Mouse (Mus musculus) liver, embryonic 11.5 days (tissue): ENCODE results near the gene Slc48a1. TPM values are rescaled to one million over a fixed set of nuclear protein-coding genes. Genes with fewer than 3 reads are reported as not detected.

Source experiments
- ATAC-seq: fragments of 200-750 bp; cut with Nextera tagmentation; replicated peaks from 2 replicates; pipeline ENCODE4 v1.8.0; 2017; ENCODE audit warnings: moderate number of reproducible peaks, mild to moderate bottlenecking, moderate TSS enrichment, moderate library complexity; ENCODE audit not compliant: low FRiP score
- DNase-seq: peaks from one replicate; pipeline ENCODE4 v3.0.0-alpha.2; 2017; ENCODE audit warnings: low spot score
- H3K27ac ChIP-seq: fragments of 300-500 bp; sonication (generic); 2 replicates; pipeline ENCODE4 v1.5.1; 2014; ENCODE audit warnings: mild to moderate bottlenecking, low read depth, low read length, control low read depth
- H3K27me3 ChIP-seq: fragments of 300-500 bp; sonication (generic); replicated peaks from 2 replicates; pipeline ENCODE4 v1.6.1; 2014; ENCODE audit warnings: low read length, mixed read lengths; ENCODE audit not compliant: control insufficient read depth, insufficient read depth
- H3K36me3 ChIP-seq: fragments of 300-500 bp; sonication (generic); 2 replicates; pipeline ENCODE4 v1.6.1; 2014; ENCODE audit warnings: mild to moderate bottlenecking, low read length, moderate library complexity, mixed read lengths; ENCODE audit not compliant: control insufficient read depth, insufficient read depth
- H3K4me1 ChIP-seq: fragments of 300-500 bp; sonication (generic); replicated peaks from 2 replicates; pipeline ENCODE4 v1.6.1; 2014; ENCODE audit warnings: low read length, mixed read lengths; ENCODE audit not compliant: control insufficient read depth, insufficient read depth
- H3K4me2 ChIP-seq: fragments of 300-500 bp; sonication (generic); 2 replicates; pipeline ENCODE4 v1.6.1; 2014; ENCODE audit warnings: mild to moderate bottlenecking, control low read depth, moderate library complexity
- H3K4me3 ChIP-seq: fragments of 300-500 bp; sonication (generic); 2 replicates; pipeline ENCODE4 v1.5.1; 2014; ENCODE audit warnings: low read depth, low read length, control low read depth
- H3K9ac ChIP-seq: fragments of 300-500 bp; sonication (generic); 2 replicates; pipeline ENCODE4 v1.6.1; 2014; ENCODE audit warnings: low read depth, low read length, control low read depth
- H3K9me3 ChIP-seq: fragments of 300-500 bp; sonication (generic); 2 replicates; pipeline ENCODE4 v1.6.1; 2016; ENCODE audit warnings: low read length, inconsistent platforms, mixed read lengths; ENCODE audit not compliant: control insufficient read depth
- WGBS: fragments of 180-500 bp; shearing (Covaris S2); extraction: QIAGEN DNeasy Blood & Tissue Kit; methylation state at CpG from one replicate; pipeline ENCODE4 v1.1.7; 2014; 5-methylcytosine and 5-hydroxymethylcytosine counted together
- polyA plus RNA-seq: library from polyadenylated mRNA; unstranded; fragments of >200 nt; fragmentation: Nextera tagmentation; extraction: Ambion mirVana; gene quantifications from 2 replicates; pipeline ENCODE4 v1.2.1, GENCODE M21; 2014

Slc48a1 gene
- polyA plus RNA-seq, 1 experiment from 2014 or later: 55.0 TPM

DNA sequence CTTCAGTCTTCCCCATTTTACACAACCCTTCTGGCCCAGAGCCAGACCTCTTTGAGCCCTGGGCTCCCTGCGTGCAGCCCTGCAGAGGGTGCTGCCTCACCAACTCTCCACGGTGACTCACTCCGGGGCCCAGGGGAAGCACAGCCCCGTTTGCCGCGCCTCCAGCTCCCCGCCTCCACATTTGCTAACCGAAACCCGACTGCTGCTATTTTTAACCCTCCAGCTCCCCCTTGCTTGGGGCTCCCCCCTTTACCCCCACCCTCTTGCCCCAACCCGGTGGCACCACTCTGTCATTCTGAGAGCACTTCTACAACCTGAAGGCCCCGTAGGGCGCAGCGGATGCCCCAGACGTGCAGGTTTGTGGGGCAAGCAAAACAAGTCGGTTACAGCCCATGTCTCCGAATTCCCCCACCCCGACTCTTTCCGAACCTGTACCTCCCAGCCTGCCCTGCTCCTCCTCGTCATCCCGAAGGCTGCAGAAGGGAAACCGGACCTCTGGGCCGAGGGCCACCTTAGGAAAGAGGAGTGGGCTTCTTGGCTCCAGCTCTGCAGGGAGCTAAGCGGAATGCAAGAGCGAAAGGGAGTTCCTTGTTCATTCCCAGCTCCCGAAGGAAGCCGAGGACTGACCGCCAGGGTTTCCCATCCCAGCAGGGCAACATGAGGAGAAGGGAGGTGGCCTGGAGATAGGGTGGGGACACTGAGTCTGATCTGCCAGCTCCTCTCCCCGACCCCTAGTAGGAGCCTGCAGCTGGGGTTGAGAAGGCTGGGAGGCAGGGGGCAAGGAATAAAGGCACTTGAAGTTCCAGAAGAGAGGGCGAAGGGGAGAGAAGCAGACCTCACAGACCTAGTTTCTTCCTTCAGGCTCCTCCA, 47.0 kb downstream of the Slc48a1 start:
- DNase-seq: peak; percentile 80
- Histone ChIP-seq H3K4me2 (peak overlapping the region; percentile 89), H3K27me3 (no peaks in the 10 kb centered on the region), H3K4me3 (peak overlapping the region; percentile 50), H3K9me3 (no peaks in the 10 kb centered on the region), H3K9ac (peak overlapping the region; percentile 69), H3K4me1 (peaks cover 81% of the 10 kb centered on the region), H3K27ac (peak overlapping the region; percentile 88), H3K36me3 (peaks cover 5% of the 10 kb centered on the region; the same call in 1 of the 2 replicates)
- peak; percentile 76 for ATAC-seq
- WGBS: 8% methylated on average over 29 of the region's 29 CpGs

GRCm38 (mm10) chr15:97825941-97826587, 47.7 kb downstream of the Slc48a1 start:
- Histone ChIP-seq H3K27ac (peak overlapping the region; percentile 88), H3K27me3 (no peaks in the 10 kb centered on the region), H3K4me2 (peak overlapping the region; percentile 89), H3K4me3 (peak overlapping the region; percentile 50), H3K4me1 (peaks cover 80% of the 10 kb centered on the region), H3K9ac (peak overlapping the region; percentile 69), H3K9me3 (no peaks in the 10 kb centered on the region), H3K36me3 (no peaks in the 10 kb centered on the region)
- DNase-seq (no peak), ATAC-seq (peak; percentile 31; the same call in 1 of the 2 replicates)
- WGBS: 28% methylated on average over 12 of the region's 12 CpGs

DNA sequence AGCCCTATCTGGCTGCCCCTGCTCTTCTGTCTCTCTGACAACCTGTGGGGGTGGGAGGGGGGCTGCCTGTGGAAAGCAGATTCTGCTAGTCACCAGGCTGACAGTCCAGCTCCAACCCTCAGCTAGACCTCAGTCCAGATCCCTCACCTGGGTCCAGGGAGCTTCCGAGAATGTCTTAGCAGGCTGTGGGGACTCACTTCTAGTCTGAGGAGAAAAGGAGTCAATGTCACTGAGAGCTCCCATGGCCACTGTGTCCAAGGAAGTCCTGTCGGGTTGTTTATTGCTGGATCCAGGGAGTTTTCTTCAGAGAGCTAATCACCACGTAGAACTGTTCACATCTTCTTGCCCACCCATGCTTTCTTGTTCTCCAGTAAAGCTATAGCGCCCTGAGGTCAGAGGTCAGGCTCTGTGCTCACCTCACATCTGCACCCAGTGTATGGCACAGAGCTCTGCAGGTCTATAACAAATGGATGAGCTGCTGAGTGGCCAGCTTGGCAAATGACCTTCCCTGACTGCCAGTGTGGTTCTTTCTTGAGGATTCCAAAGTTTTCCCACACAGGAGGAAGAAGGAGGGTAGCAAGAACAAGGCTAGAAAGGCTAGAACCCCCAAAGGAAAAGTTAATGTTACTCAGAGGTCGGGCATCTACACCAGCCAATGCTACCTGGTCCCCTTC, 48.4 kb downstream of the Slc48a1 start:
- peak overlapping the region; percentile 88 for H3K27ac ChIP-seq
- H3K4me2 ChIP-seq: peak overlapping the region; percentile 89
- H3K4me1 ChIP-seq: peaks cover 75% of the 10 kb centered on the region
- no peak for ATAC-seq
- 63% methylated on average over 5 of the region's 5 CpGs for WGBS
- H3K9me3 ChIP-seq: no peaks in the 10 kb centered on the region
- peak overlapping the region; percentile 69 for H3K9ac ChIP-seq
- 0 out of 2 replicates have a peak overlapping the region, but pooled peaks have one; percentile 50 for H3K4me3 ChIP-seq
- no peaks in the 10 kb centered on the region for H3K27me3 ChIP-seq
- H3K36me3 ChIP-seq: no peaks in the 10 kb centered on the region
- DNase-seq: no peak

DNA sequence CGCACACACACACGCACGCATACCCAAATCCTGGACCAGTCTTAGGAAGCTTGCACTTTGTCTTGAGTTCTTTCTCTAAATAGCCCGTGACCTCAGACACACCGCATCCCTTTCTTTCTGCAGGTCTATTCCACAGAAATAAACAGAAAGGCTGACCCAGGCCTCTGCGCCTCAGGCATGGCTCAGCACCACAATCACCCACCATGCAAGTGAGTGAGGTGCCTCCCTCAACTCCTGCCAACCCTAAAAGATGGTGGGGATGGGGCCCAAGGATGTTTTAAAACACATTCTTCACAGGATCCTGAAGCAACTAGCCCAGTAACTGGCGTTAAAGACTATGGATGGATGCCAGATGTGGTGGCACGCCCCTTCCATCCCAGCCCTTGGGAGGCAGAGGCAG, 49.1 kb downstream of the Slc48a1 start:
- DNase-seq (no peak), ATAC-seq (no peak)
- Histone ChIP-seq H3K9me3 (no peaks in the 10 kb centered on the region), H3K27me3 (no peaks in the 10 kb centered on the region), H3K27ac (0 out of 2 replicates have a peak overlapping the region, but pooled peaks have one; percentile 88), H3K4me2 (no peak overlapping the region; the same call in 1 of the 2 replicates), H3K9ac (no peak overlapping the region), H3K4me1 (peaks cover 75% of the 10 kb centered on the region), H3K4me3 (no peak overlapping the region), H3K36me3 (no peaks in the 10 kb centered on the region)
- WGBS: 80% methylated on average over 8 of the region's 8 CpGs

DNA sequence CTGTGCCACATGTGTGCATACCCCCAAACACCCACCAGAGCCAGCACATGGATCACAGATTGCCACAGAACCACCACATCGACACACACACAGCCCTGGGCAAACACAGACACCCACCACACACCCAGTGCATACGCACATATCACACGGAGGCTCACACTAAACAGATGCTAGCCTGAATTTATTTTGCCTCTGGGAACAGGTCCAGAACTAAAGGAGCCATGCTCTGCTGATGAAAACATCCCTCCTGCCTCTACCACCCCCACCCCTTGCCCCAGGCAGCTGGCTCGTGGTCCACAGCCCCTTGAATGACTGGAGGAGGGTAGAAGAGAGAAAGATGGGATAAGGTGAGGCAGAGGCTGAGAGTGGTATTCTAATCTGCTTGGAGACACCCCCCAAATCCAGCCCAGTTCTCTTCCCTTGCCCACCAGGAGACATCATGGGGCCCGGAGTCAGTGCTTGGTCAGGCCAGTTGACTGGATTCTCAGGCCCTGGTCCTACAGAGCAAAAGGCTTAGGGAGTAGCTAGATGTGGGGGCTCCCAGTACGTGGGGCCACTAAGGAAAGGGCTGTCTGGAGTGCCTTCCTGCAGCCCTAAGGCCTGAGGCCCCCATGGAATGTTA, 50.0 kb downstream of the Slc48a1 start:
- Histone ChIP-seq H3K36me3 (no peaks in the 10 kb centered on the region), H3K27ac (peak overlapping the region; percentile 62), H3K9me3 (no peaks in the 10 kb centered on the region), H3K4me3 (peak overlapping the region; percentile 86), H3K4me1 (peaks cover 76% of the 10 kb centered on the region), H3K9ac (no peak overlapping the region; the same call in 1 of the 2 replicates), H3K4me2 (peak overlapping the region; percentile 95), H3K27me3 (no peaks in the 10 kb centered on the region)
- DNase-seq (no peak), ATAC-seq (no peak)
- whole genome bisulfite sequencing: 55% methylated on average over 6 of the region's 6 CpGs

DNA sequence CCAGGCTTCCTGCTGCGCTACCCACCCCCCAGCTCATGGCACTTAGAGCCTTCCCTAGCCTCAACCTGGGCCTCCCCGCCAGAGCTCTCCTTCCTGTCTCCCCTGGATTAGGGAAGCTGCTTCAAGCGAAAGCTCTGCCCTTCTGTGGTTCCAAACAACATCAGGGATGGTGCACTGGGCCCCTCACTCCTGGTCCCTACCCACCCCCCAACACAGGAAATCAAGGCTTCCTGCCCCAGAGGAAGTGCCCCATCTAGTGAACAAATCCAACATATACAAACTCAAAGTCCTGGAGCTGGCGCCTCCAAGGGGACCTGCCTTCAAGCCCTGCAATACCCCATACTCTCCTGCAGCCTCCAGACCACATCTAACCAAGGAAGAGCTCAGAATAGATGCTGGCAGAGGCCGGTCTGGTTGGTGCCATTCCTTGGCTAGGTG, 50.6 kb downstream of the Slc48a1 start:
- Histone ChIP-seq H3K4me3 (peak overlapping the region; percentile 86; the same call in 1 of the 2 replicates), H3K27ac (peak overlapping the region; percentile 62; the same call in 1 of the 2 replicates)
- WGBS: 42% methylated on average over 5 of the region's 5 CpGs

DNA sequence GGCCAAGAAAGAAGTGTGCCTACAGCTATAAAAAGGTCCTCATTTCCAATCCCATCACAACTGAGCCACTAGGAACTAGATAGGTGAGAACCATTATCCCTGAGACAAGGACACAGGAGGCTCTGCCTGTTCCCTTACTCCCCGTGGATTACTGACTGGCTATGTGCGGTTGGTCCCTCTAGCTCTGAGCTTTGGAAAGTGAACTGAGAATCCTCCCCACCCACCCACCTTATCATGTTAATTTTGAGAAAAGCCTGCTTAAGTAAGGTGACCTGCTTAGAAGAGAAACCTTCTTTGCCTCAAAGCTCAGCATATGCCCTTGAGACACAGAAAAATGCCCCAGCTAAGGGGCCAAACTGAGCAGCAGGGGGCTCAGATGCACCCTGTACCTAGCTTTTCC, 51.1 kb downstream of the Slc48a1 start:
- Histone ChIP-seq H3K9ac (peak overlapping the region; percentile 81; the same call in 1 of the 2 replicates), H3K4me3 (peak overlapping the region; percentile 86), H3K27ac (peak overlapping the region; percentile 58; the same call in 1 of the 2 replicates), H3K36me3 (no peaks in the 10 kb centered on the region), H3K27me3 (no peaks in the 10 kb centered on the region), H3K4me1 (peaks cover 73% of the 10 kb centered on the region), H3K4me2 (peak overlapping the region; percentile 95), H3K9me3 (no peaks in the 10 kb centered on the region)
- 48% methylated on average over 2 of the region's 2 CpGs for WGBS
- ATAC-seq (no peak), DNase-seq (no peak)

More for the DNA sequence above, 50.6 kb downstream of the Slc48a1 start:
- H3K4me2 ChIP-seq: peak overlapping the region; percentile 95
- peaks cover 76% of the 10 kb centered on the region for H3K4me1 ChIP-seq
- H3K9me3 ChIP-seq: no peaks in the 10 kb centered on the region
- no peaks in the 10 kb centered on the region for H3K36me3 ChIP-seq
- no peak for DNase-seq
- no peaks in the 10 kb centered on the region for H3K27me3 ChIP-seq
- no peak for ATAC-seq
- H3K9ac ChIP-seq: no peak overlapping the region; the same call in 1 of the 2 replicates

DNA sequence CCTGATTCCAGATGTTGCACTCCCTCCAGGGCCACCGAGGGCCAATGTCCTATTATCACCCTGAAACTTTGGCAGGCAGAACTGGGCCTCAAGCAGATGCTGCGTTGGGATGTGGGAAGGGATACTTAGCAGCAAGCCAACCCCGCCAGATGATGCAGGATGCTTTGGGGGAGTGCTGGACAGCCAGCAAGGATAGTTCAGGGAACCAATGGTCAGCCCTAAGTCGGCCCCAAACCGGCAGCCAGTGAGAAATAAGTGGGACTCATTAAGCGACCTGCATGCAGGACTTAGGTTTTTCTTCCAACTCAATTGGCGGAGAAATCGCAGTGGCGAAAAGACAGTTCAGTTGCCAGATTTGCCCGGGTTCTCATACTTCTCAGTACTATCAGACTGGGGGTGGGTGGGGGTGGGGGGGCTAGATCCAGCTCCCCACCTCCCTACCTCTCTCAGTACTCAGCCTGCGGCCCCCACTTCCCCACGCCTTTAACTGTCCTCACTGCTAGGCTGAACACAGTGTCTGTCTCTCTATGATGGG, 52.0 kb downstream of the Slc48a1 start:
- H3K4me1 ChIP-seq: peaks cover 65% of the 10 kb centered on the region
- H3K27ac ChIP-seq: peak overlapping the region; percentile 90
- H3K36me3 ChIP-seq: no peaks in the 10 kb centered on the region
- H3K9ac ChIP-seq: peak overlapping the region; percentile 81
- no peaks in the 10 kb centered on the region for H3K9me3 ChIP-seq
- WGBS: 16% methylated on average over 12 of the region's 12 CpGs
- no peaks in the 10 kb centered on the region for H3K27me3 ChIP-seq
- peak overlapping the region; percentile 95 for H3K4me2 ChIP-seq
- H3K4me3 ChIP-seq: peak overlapping the region; percentile 86
- ATAC-seq: no peak
- no peak for DNase-seq
